Mouse (Mus musculus) cerebellum, adult 11-12 months (tissue): ENCODE measurements around the gene Naa30.
A peak's percentile ranks its signal among the peaks of the same experiment; 100 is the strongest.

Experiments used
- DNase-seq: peaks from one replicate; pipeline ENCODE4 v3.0.0; 2022

Naa30 gene

DNA sequence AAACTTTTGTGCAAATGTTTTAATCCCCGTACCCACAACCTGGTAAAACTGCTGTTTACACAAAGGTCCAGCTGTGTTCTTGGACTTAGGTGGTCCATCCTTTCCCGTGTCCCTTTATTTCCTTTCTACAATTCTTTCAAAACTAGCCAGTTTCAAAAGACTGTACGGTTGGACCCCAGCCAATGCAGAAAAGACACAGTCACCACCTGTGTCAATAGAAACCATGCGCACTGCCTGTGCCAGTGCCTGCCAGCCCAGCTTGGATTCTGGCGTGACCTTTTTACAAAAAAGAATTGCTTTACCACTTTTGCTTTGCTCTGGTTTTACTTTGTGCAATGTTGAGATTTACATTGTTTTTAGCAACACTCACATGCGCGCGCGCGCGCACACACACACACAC, 55.0 kb downstream of the Naa30 start:
- peak; percentile 9 for DNase-seq

DNA sequence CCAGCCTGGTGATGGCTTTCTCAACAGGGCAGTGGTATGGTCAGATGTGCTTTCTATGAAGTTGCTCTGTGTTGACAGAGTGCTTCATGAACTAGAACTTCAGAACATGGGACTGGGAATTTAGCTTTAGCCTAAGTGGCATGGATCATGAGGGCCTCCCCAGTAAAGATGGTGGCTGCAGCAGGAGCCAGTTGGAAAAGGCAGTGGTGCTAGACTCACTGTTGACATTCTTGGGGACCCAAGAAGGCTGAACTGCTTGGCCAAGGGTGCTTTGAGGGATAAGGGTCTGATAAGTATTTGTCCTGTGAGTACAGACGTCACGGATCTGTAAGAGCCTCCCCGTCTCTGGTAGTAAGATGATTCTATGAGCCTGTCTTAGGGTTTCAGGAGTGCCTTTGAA, 59.8 kb downstream of the Naa30 start:
- DNase-seq = no peak

DNA sequence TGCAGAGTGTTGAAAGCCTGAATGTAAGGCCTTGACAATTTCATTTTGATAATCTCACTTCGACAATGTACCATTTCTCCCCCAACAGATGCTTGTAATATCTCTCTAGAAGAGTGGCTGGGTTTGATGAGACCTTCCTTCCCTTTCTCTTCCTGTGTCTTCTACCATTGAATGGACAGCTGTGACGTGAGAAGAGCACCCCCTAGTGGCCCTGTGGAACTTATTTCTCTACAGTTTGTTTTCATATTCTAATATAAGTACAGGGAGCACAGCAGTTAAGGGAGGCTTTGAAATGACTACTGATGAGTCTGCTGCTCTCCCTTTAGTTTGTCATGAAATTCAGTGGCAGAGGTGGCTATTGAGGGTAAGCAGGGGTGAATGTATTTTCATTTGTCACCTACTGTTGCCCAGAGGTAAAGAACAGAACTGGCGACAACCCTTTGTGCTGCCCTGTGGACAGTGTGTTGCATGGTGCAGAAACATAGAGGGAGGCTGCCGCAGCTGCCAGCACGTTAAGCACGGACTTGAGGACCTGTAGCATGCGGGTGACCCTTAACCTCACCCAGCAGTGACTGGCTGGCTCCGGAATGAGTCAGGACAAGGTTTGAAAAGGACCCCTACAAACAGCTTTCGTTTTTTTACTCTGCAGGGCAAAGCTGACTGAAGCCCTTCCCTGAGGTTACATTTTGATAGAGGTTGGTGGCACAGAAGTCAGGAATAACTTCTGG, 62.9 kb downstream of the Naa30 start:
- DNase-seq = no peak

DNA sequence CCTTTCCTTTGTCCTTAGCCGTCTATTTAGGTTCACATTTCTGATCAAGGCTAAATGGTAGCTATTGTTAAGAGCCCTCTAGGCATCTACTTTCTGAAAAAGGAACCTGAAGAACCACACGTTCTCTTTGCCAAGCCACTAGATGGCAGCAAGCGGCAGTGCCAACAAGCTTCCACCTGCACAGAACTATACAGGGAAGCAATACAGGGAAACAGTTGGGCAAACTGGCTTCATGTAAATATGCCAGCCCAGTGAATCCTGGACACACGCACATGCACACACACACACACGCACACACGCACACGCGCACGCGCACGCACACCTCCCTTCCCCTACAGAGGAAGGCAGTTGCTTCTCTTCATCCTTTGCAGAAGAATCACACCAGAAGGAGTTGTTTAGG, 66.2 kb downstream of the Naa30 start:
- peak; percentile 75 for DNase-seq
